Mouse (Mus musculus): ENCODE measurements around the gene Slc9a2. TPM values are rescaled to one million over a fixed set of nuclear protein-coding genes. Genes with fewer than 3 reads are reported as not detected.
A peak's percentile ranks its signal among the peaks of the same experiment; 100 is the strongest.

The Slc9a2 gene
- polyA plus RNA-seq, 1 experiment from 2014 or later = not detected

DNA sequence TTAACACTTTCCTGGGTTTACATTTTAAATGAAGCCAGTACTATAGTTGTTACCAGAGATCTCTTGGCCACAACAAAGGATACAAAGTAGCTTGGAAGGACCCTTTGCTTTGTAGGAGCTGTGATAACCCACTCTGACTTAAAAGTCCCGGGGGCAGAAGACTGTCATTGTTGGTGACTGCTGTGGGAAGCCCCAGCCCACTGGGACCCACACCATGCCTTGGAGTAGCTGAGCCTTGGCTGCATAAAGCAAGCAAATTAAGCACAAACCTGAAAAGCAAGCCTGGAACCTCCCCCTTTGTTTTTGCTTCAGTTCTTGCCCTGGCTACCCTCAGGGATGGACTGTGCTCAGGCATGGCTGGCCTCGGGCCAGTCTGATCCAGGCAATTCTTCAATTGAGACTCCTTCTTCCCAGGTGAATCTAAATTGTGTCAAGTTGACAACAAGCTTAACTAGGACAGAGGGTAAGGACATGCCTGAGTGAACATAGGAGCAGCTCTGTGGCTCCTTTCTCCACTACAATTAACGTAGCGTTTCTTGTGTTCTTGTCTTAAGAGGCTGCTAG, 89.0 kb downstream of the Slc9a2 start:
- H3K9ac ChIP-seq (ENCODE audit: low read depth, low read length) = no peak overlapping the region
- no peak overlapping the region for H3K27ac ChIP-seq (ENCODE audit: low read depth, low read length)
- WGBS = 74% methylated on average over 4 of the region's 4 CpGs
- no peaks in the 10 kb centered on the region for H3K9me3 ChIP-seq (ENCODE audit: control insufficient read depth, low read length)
- H3K27me3 ChIP-seq (replicated peaks; ENCODE audit: control insufficient read depth, insufficient read depth, low read length) = no peaks in the 10 kb centered on the region
- H3K4me1 ChIP-seq (replicated peaks; ENCODE audit: control insufficient read depth, insufficient read depth, low read length) = no peaks in the 10 kb centered on the region; the same call in 1 of the 2 replicates
- H3K36me3 ChIP-seq (ENCODE audit: control insufficient read depth, insufficient read depth, low read length) = no peaks in the 10 kb centered on the region
- DNase-seq (ENCODE audit: low spot score) (no peak), ATAC-seq (replicated peaks; ENCODE audit: low FRiP score) (no peak)
- no peak overlapping the region for H3K4me2 ChIP-seq
- no peak overlapping the region for H3K4me3 ChIP-seq (ENCODE audit: low read depth, low read length)

DNA sequence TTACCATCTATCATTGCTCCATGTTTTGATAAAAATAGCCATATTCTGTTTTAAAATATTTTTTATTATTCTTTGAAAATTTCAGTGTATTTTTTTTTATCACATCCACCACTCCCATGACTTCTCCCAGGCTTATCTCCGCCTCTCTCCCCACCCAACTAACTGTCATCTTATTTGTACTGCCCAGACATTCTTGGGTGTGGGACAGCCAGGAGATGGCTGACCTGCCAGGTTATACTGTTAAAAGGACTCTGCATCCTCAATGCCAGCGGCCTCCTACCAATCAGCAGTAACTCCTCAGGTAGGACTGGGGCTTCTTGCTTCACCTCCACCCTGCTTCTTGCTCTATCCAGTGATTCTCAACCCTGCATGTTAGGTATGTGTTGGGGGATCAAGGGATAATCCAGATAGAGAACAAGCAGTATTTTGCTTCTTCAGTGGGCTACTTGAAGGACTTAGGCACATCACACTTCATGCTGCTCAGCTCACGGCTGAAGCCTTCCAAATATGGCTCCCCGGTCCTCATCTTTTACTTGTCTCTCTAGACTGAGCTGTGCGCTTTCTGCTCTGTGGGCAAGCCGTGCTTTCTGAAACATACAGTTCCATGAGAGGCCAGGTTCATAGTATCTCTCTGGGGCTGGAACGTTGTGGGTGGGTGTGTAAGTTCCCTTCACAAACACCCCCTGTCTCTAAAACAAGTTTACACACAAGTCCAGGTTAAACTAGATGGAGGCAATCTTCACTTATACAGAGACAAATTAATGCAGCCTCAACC, 91.0 kb downstream of the Slc9a2 start:
- no peaks in the 10 kb centered on the region for H3K27me3 ChIP-seq (replicated peaks; ENCODE audit: control insufficient read depth, insufficient read depth, low read length)
- no peak overlapping the region for H3K9ac ChIP-seq (ENCODE audit: low read depth, low read length)
- H3K36me3 ChIP-seq (ENCODE audit: control insufficient read depth, insufficient read depth, low read length) = no peaks in the 10 kb centered on the region
- peak overlapping the region; percentile 23; the same call in 1 of the 2 replicates for H3K4me3 ChIP-seq (ENCODE audit: low read depth, low read length)
- H3K4me2 ChIP-seq = peak overlapping the region; percentile 54
- no peaks in the 10 kb centered on the region; the same call in 1 of the 2 replicates for H3K4me1 ChIP-seq (replicated peaks; ENCODE audit: control insufficient read depth, insufficient read depth, low read length)
- DNase-seq (ENCODE audit: low spot score) = no peak
- 79% methylated on average over 7 of the region's 7 CpGs for WGBS
- H3K9me3 ChIP-seq (ENCODE audit: control insufficient read depth, low read length) = no peaks in the 10 kb centered on the region
- peak; percentile 88 for ATAC-seq (replicated peaks; ENCODE audit: low FRiP score)
- H3K27ac ChIP-seq (ENCODE audit: low read depth, low read length) = 0 out of 2 replicates have a peak overlapping the region, but pooled peaks have one; percentile 28

DNA sequence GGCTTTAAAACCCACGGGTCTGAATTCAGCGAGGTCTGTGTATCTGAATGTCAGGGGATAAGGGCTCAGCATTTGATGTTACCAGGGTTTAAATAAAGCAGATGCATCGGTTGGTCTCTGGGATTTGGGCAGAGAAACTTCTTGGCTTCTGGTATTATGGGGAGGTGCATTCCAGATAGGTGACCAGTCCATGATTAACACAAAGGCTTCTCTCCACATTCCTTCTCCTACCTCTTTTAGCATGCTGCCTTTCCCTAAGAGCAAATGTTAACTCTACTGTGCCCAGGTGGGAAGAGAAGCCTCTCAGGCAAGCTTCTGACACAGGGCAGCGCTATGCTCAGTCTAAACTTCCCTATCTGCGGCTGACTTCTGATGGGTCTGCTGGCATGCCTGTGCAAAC, 92.9 kb downstream of the Slc9a2 start:
- ATAC-seq (replicated peaks; ENCODE audit: low FRiP score) = no peak

DNA sequence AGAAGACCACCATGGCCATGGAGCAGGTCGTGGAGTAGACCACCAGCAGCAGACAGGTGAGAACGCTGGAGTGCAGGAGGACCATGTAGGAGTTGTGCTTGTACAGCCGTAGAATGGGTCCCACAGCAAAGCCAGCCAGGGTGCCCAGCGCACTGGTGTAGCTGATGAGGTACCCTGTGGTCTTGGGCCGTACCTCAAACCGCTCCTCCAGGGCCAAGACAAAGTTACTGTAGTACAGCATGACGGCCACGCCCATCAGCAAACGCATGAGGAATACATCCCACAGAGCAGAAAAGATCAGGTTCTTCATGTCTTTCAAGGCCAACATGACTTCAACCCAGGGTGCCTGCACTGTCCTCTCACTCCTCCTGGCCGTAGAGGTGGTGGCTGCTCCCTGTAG, 93.7 kb downstream of the Slc9a2 start:
- Histone ChIP-seq H3K9me3 (ENCODE audit: control insufficient read depth, low read length) (no peaks in the 10 kb centered on the region), H3K36me3 (ENCODE audit: control insufficient read depth, insufficient read depth, low read length) (no peaks in the 10 kb centered on the region), H3K4me3 (ENCODE audit: low read depth, low read length) (no peak overlapping the region), H3K4me2 (no peak overlapping the region), H3K27me3 (replicated peaks; ENCODE audit: control insufficient read depth, insufficient read depth, low read length) (no peaks in the 10 kb centered on the region), H3K9ac (ENCODE audit: low read depth, low read length) (no peak overlapping the region), H3K27ac (ENCODE audit: low read depth, low read length) (no peak overlapping the region), H3K4me1 (replicated peaks; ENCODE audit: control insufficient read depth, insufficient read depth, low read length) (no peaks in the 10 kb centered on the region; the same call in 1 of the 2 replicates)
- DNase-seq (ENCODE audit: low spot score) (no peak), ATAC-seq (replicated peaks; ENCODE audit: low FRiP score) (no peak)
- WGBS = 91% methylated on average over 10 of the region's 10 CpGs

More for the DNA sequence above, 92.9 kb downstream of the Slc9a2 start:
- 87% methylated on average over 5 of the region's 5 CpGs for WGBS
- H3K27ac ChIP-seq (ENCODE audit: low read depth, low read length) = no peak overlapping the region
- no peaks in the 10 kb centered on the region for H3K36me3 ChIP-seq (ENCODE audit: control insufficient read depth, insufficient read depth, low read length)
- no peak overlapping the region for H3K4me3 ChIP-seq (ENCODE audit: low read depth, low read length)
- DNase-seq (ENCODE audit: low spot score) = no peak
- H3K4me2 ChIP-seq = no peak overlapping the region
- no peaks in the 10 kb centered on the region for H3K9me3 ChIP-seq (ENCODE audit: control insufficient read depth, low read length)
- H3K4me1 ChIP-seq (replicated peaks; ENCODE audit: control insufficient read depth, insufficient read depth, low read length) = no peaks in the 10 kb centered on the region; the same call in 1 of the 2 replicates
- no peak overlapping the region for H3K9ac ChIP-seq (ENCODE audit: low read depth, low read length)
- no peaks in the 10 kb centered on the region for H3K27me3 ChIP-seq (replicated peaks; ENCODE audit: control insufficient read depth, insufficient read depth, low read length)

DNA sequence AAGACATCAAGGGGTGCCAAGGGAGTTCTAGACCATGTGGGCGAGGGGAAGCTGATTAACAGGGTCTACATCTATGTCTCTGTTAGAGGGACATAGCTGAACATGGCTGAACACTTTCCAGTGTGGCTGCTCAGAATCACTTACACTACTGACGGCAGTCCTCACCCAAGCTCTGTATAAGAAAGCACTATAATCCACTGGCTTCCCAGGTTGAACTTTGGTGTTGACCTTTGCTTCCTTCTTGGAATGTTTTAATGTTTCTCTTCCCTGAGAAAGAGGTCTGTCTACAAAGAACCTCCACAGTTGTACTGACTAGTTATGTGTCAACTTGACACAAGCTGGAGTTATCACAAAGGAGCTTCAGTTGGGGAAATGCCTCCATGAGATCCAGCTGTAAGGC, 95.7 kb downstream of the Slc9a2 start:
- Histone ChIP-seq H3K27me3 (replicated peaks; ENCODE audit: control insufficient read depth, insufficient read depth, low read length) (no peaks in the 10 kb centered on the region), H3K4me1 (replicated peaks; ENCODE audit: control insufficient read depth, insufficient read depth, low read length) (no peaks in the 10 kb centered on the region), H3K4me2 (no peak overlapping the region), H3K9me3 (ENCODE audit: control insufficient read depth, low read length) (no peaks in the 10 kb centered on the region), H3K9ac (ENCODE audit: low read depth, low read length) (no peak overlapping the region), H3K4me3 (ENCODE audit: low read depth, low read length) (no peak overlapping the region), H3K36me3 (ENCODE audit: control insufficient read depth, insufficient read depth, low read length) (peaks cover 5% of the 10 kb centered on the region; the same call in 1 of the 2 replicates), H3K27ac (ENCODE audit: low read depth, low read length) (no peak overlapping the region)
- DNase-seq (ENCODE audit: low spot score) (no peak), ATAC-seq (replicated peaks; ENCODE audit: low FRiP score) (no peak)
- WGBS = 73% methylated on average over 2 of the region's 2 CpGs

DNA sequence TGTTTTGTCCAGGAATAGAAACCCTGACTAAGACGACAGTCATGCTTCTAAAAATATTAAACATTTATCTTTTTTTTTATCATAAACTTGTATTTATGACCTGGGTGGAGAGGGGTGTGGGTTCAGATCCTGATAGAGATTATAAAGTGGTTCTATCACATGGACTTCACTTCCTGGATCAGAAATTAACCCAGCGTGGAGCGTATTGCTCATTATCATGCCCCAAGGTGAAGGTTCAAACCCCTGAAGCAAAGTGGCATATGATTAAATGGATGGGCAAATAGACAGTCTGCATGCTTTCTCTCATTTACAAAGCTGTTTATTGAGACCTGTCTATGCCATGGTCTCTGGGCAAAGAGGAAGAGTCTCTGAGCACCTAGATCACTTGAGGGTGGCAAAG, 96.4 kb downstream of the Slc9a2 start:
- 86% methylated on average over 3 of the region's 3 CpGs for WGBS
- no peaks in the 10 kb centered on the region for H3K9me3 ChIP-seq (ENCODE audit: control insufficient read depth, low read length)

DNA sequence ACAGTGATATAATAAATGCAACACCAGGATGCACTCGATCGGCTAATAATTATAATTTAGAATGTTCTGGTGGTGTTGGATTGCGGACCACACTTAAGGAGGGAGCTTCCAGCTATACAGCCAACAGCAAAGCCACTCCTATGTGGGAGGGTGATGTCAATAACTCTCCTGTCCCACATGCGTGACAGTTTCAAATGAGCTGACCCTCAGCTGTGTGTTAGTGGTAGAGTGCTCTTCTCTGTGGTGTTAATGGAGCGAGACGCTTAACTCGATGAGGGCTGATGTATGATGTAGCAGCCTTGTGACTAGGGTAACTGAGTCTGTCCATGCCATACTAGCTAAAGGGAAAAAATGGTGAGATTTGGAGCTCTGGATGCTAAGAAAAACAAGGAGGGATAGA, 103.1 kb downstream of the Slc9a2 start:
- ATAC-seq (replicated peaks; ENCODE audit: low FRiP score) (no peak), DNase-seq (ENCODE audit: low spot score) (no peak)
- H3K9me3 ChIP-seq (ENCODE audit: control insufficient read depth, low read length) = no peaks in the 10 kb centered on the region
- H3K9ac ChIP-seq (ENCODE audit: low read depth, low read length) = no peak overlapping the region
- H3K36me3 ChIP-seq (ENCODE audit: control insufficient read depth, insufficient read depth, low read length) = peaks cover 5% of the 10 kb centered on the region; the same call in 1 of the 2 replicates
- H3K4me2 ChIP-seq = no peak overlapping the region
- no peak overlapping the region for H3K27ac ChIP-seq (ENCODE audit: low read depth, low read length)
- 91% methylated on average over 7 of the region's 7 CpGs for WGBS
- H3K27me3 ChIP-seq (replicated peaks; ENCODE audit: control insufficient read depth, insufficient read depth, low read length) = no peaks in the 10 kb centered on the region
- no peaks in the 10 kb centered on the region for H3K4me1 ChIP-seq (replicated peaks; ENCODE audit: control insufficient read depth, insufficient read depth, low read length)
- H3K4me3 ChIP-seq (ENCODE audit: low read depth, low read length) = no peak overlapping the region

More for the DNA sequence above, 96.4 kb downstream of the Slc9a2 start:
- Histone ChIP-seq H3K36me3 (ENCODE audit: control insufficient read depth, insufficient read depth, low read length) (peaks cover 5% of the 10 kb centered on the region; the same call in 1 of the 2 replicates), H3K9ac (ENCODE audit: low read depth, low read length) (no peak overlapping the region), H3K4me3 (ENCODE audit: low read depth, low read length) (no peak overlapping the region), H3K4me2 (no peak overlapping the region), H3K4me1 (replicated peaks; ENCODE audit: control insufficient read depth, insufficient read depth, low read length) (no peaks in the 10 kb centered on the region), H3K27me3 (replicated peaks; ENCODE audit: control insufficient read depth, insufficient read depth, low read length) (no peaks in the 10 kb centered on the region), H3K27ac (ENCODE audit: low read depth, low read length) (no peak overlapping the region)
- ATAC-seq (replicated peaks; ENCODE audit: low FRiP score) = no peak
- peak; percentile 7 for DNase-seq (ENCODE audit: low spot score)

DNA sequence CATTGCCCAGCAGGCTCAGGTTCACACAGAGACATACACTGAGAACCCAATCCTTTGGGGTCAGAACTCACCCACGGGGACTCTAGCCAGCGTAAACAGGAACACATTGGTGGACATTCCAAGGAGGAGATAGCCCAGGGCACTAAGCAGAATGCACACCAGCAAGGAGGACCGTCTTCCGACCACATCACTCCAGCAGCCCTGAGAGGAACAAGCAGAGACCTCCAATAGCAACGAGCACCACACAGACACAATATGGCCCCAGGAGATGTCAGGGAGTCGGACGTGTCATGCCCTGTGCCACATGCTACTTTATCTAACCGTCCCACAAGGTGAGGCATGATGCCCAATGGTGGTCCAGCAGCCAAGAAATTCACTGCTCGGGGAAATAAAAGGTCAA, 103.9 kb downstream of the Slc9a2 start:
- no peak overlapping the region for H3K9ac ChIP-seq (ENCODE audit: low read depth, low read length)
- ATAC-seq (replicated peaks; ENCODE audit: low FRiP score) (no peak), DNase-seq (ENCODE audit: low spot score) (no peak)
- H3K9me3 ChIP-seq (ENCODE audit: control insufficient read depth, low read length) = no peaks in the 10 kb centered on the region
- WGBS = 84% methylated on average over 9 of the region's 9 CpGs
- H3K27me3 ChIP-seq (replicated peaks; ENCODE audit: control insufficient read depth, insufficient read depth, low read length) = no peaks in the 10 kb centered on the region
- no peak overlapping the region for H3K27ac ChIP-seq (ENCODE audit: low read depth, low read length)
- H3K4me3 ChIP-seq (ENCODE audit: low read depth, low read length) = no peak overlapping the region
- H3K36me3 ChIP-seq (ENCODE audit: control insufficient read depth, insufficient read depth, low read length) = peaks cover 3% of the 10 kb centered on the region; the same call in 1 of the 2 replicates
- no peak overlapping the region for H3K4me2 ChIP-seq
- H3K4me1 ChIP-seq (replicated peaks; ENCODE audit: control insufficient read depth, insufficient read depth, low read length) = no peaks in the 10 kb centered on the region

Data from liver, embryonic 11.5 days (tissue).